In genomic region chr10:85526657-85527056, GRCm38 (mm10) we compare ENCODE assay signal across 17 mouse cellular contexts.
DNase-seq lines count a peak whose midpoint lies in the region; ATAC-seq and TF ChIP-seq lines count a peak whose summit lies in the region.
"Had no signal": no experiment of that assay in that cellular context is flagged by ENCODE, and none has a peak within 500 bp of the region (broad histone marks: within the 10 kb centered on the region; RNA-seq: fewer than 3 reads in every experiment).

No protein-coding gene starts in this region.

- peaks cover 17% of the 10 kb centered on the region for H3K4me1 ChIP-seq in forebrain, embryonic 13.5 days
- peaks cover 20% of the 10 kb centered on the region for H3K4me1 ChIP-seq in forebrain, embryonic 10.5 days
- H3K4me1 ChIP-seq in ES-Bruce4 (ENCODE audit: control insufficient read depth, insufficient read depth, low read length) = peaks cover 15% of the 10 kb centered on the region
- peaks cover 17% of the 10 kb centered on the region; the same call in 1 of the 2 replicates for H3K4me1 ChIP-seq in midbrain, embryonic 14.5 days (ENCODE audit: control insufficient read depth, insufficient read depth, low read length)
- H3K4me1 ChIP-seq: liver, embryonic 15.5 days had no signal

- no peak for DNase-seq in forebrain, embryonic 10.5 days (ENCODE audit: extremely low spot score, low spot score)
- peak; percentile 28 to 36 for DNase-seq in cerebellum, postnatal 25 days
- DNase-seq in midbrain, embryonic 14.5 days = no peak
- DNase-seq in left cerebral cortex, adult 9 months (ENCODE audit: low spot score in 2 of 2) = no peak
- no peak for DNase-seq in T-cell, adult 2 months (ENCODE audit: low spot score)
- DNase-seq in MN1 (ENCODE audit: low spot score) = no peak
- DNase-seq: adrenal gland, postnatal 10 days; B cell, adult 2 months; gastrocnemius, postnatal 10 days; kidney, adult 11 months; thymus, postnatal 14 days had no signal

- TF ChIP-seq EP300 in ES-Bruce4 (IDR thresholded peaks at IDR 0.05; ENCODE audit: insufficient read depth, low read depth, low read length) = peak; percentile 92

- H3K9ac ChIP-seq in forebrain, embryonic 13.5 days = 0 out of 2 replicates have a peak overlapping the region, but pooled peaks have one; percentile 0
- H3K9ac ChIP-seq in ES-Bruce4 (ENCODE audit: low read depth, poor library complexity, severe bottlenecking) = peak overlapping the region; percentile 3; the same call in 1 of the 2 replicates
- H3K9ac ChIP-seq in midbrain, embryonic 14.5 days (replicated peaks; ENCODE audit: low read length) = 0 out of 2 replicates have a peak overlapping the region, but pooled peaks have one; percentile 16
- H3K9ac ChIP-seq: forebrain, embryonic 12.5 days; liver, embryonic 15.5 days had no signal

- no peak for TF ChIP-seq CTCF in ES-Bruce4 (IDR thresholded peaks at IDR 0.05; ENCODE audit: low read depth, low read length)

- no peak overlapping the region for H3K27ac ChIP-seq in forebrain, embryonic 13.5 days
- no peak overlapping the region for H3K27ac ChIP-seq in forebrain, embryonic 10.5 days
- peak overlapping the region; percentile 89 for H3K27ac ChIP-seq in ES-Bruce4 (ENCODE audit: insufficient read depth, low read length)
- H3K27ac ChIP-seq in midbrain, embryonic 14.5 days (replicated peaks; ENCODE audit: low read depth, low read length) = no peak overlapping the region
- H3K27ac ChIP-seq: embryonic facial prominence, embryonic 10.5 days; forebrain, embryonic 12.5 days; liver, embryonic 15.5 days had no signal

- no peaks in the 10 kb centered on the region for H3K9me3 ChIP-seq in forebrain, embryonic 13.5 days (replicated peaks)
- H3K9me3 ChIP-seq in forebrain, embryonic 10.5 days = no peaks in the 10 kb centered on the region
- no peaks in the 10 kb centered on the region for H3K9me3 ChIP-seq in ES-Bruce4 (replicated peaks; ENCODE audit: control insufficient read depth, insufficient read depth, low read length, poor library complexity, severe bottlenecking)
- no peaks in the 10 kb centered on the region for H3K9me3 ChIP-seq in midbrain, embryonic 14.5 days (ENCODE audit: control insufficient read depth, low read length)
- H3K9me3 ChIP-seq: embryonic facial prominence, embryonic 10.5 days; forebrain, embryonic 12.5 days; liver, embryonic 15.5 days had no signal

- no peak overlapping the region for H3K4me3 ChIP-seq in forebrain, embryonic 13.5 days
- H3K4me3 ChIP-seq in forebrain, embryonic 10.5 days = no peak overlapping the region
- H3K4me3 ChIP-seq in ES-Bruce4 (ENCODE audit: low read depth, low read length) = peak overlapping the region; percentile 42
- H3K4me3 ChIP-seq in midbrain, embryonic 14.5 days (replicated peaks; ENCODE audit: low read depth, low read length) = no peak overlapping the region
- H3K4me3 ChIP-seq: embryonic facial prominence, embryonic 10.5 days; forebrain, embryonic 12.5 days; liver, embryonic 15.5 days had no signal

- H3K27me3 ChIP-seq in forebrain, embryonic 13.5 days = no peaks in the 10 kb centered on the region
- H3K27me3 ChIP-seq in forebrain, embryonic 10.5 days (ENCODE audit: poor library complexity, severe bottlenecking) = no peaks in the 10 kb centered on the region
- no peaks in the 10 kb centered on the region for H3K27me3 ChIP-seq in ES-Bruce4 (ENCODE audit: control insufficient read depth, insufficient read depth, low read length, poor library complexity, severe bottlenecking)
- no peaks in the 10 kb centered on the region for H3K27me3 ChIP-seq in midbrain, embryonic 14.5 days (ENCODE audit: control insufficient read depth, insufficient read depth, low read length)
- H3K27me3 ChIP-seq: forebrain, embryonic 12.5 days; liver, embryonic 15.5 days had no signal

- H3K4me2 ChIP-seq in forebrain, embryonic 13.5 days = no peak overlapping the region
- H3K4me2 ChIP-seq in midbrain, embryonic 14.5 days (ENCODE audit: low read length) = no peak overlapping the region
- H3K4me2 ChIP-seq: forebrain, embryonic 12.5 days; liver, embryonic 15.5 days had no signal

- 55% methylated on average over 2 of the region's 2 CpGs for WGBS in forebrain, embryonic 13.5 days
- WGBS in forebrain, embryonic 10.5 days = 62% methylated on average over 2 of the region's 2 CpGs
- 57% methylated on average over 2 of the region's 2 CpGs for WGBS in midbrain, embryonic 14.5 days

- no peak for TF ChIP-seq POLR2A in ES-Bruce4 (IDR thresholded peaks at IDR 0.05; ENCODE audit: insufficient read depth, low read length)

- ATAC-seq in forebrain, embryonic 13.5 days = no peak
- no peak for ATAC-seq in midbrain, embryonic 14.5 days (ENCODE audit: low FRiP score, low TSS enrichment)
- ATAC-seq: activated CD4-positive, CD25-positive, alpha-beta regulatory T cell, adult 4 months had no signal

- H3K36me3 ChIP-seq in forebrain, embryonic 13.5 days (ENCODE audit: poor library complexity, severe bottlenecking) = no peaks in the 10 kb centered on the region
- no peaks in the 10 kb centered on the region for H3K36me3 ChIP-seq in forebrain, embryonic 10.5 days (replicated peaks)
- no peaks in the 10 kb centered on the region for H3K36me3 ChIP-seq in ES-Bruce4 (ENCODE audit: control insufficient read depth, insufficient read depth, low read length, poor library complexity, severe bottlenecking)
- no peaks in the 10 kb centered on the region for H3K36me3 ChIP-seq in midbrain, embryonic 14.5 days (ENCODE audit: control insufficient read depth, insufficient read depth, low read length)
- H3K36me3 ChIP-seq: embryonic facial prominence, embryonic 10.5 days; forebrain, embryonic 12.5 days; liver, embryonic 15.5 days had no signal

Comparison
In these comparisons a context has a peak if more than half of its experiments do, and no peak if none do; other contexts are left out.
1. DNase-seq: peak in cerebellum, postnatal 25 days (2 of 2); none in forebrain, embryonic 10.5 days (single experiment), midbrain, embryonic 14.5 days (single experiment), left cerebral cortex, adult 9 months (0 of 2), T-cell, adult 2 months (single experiment) and MN1 (single experiment).
2. Peak in every context shown above with its lines, with median percentiles within 50 percentile points of each other: H3K9ac ChIP-seq.